Mouse (Mus musculus) adrenal gland, postnatal 25 days (tissue): ENCODE measurements around the gene Chmp2b. TPM values are rescaled to one million over a fixed set of nuclear protein-coding genes. Genes with fewer than 3 reads are reported as not detected.

Source experiments
- DNase-seq: peaks from one replicate; pipeline ENCODE4 v3.0.0; 2021; ENCODE audit warnings: mixed read lengths
- long read RNA-seq: library from polyadenylated mRNA; stranded (forward); transcript quantifications from one replicate; pipeline ENCODE4 v2.0.0, GENCODE M21; 2021
- total RNA-seq: library from RNA; stranded (reverse); gene quantifications from 2 replicates; pipeline ENCODE4 v1.2.3, GENCODE M21; 2021

Gene Chmp2b
- 52.6 and 59.6 TPM in 2 replicates for total RNA-seq
- long read RNA-seq, transcript Chmp2b-201 (6 exons, 1,872 nt), result major isoform, 68 of 75 reads
- long read RNA-seq, partial matches to known transcripts, result 5 of 75 reads
- long read RNA-seq, other reads (novel, unspliced or antisense), result 0 of 75 reads

DNA sequence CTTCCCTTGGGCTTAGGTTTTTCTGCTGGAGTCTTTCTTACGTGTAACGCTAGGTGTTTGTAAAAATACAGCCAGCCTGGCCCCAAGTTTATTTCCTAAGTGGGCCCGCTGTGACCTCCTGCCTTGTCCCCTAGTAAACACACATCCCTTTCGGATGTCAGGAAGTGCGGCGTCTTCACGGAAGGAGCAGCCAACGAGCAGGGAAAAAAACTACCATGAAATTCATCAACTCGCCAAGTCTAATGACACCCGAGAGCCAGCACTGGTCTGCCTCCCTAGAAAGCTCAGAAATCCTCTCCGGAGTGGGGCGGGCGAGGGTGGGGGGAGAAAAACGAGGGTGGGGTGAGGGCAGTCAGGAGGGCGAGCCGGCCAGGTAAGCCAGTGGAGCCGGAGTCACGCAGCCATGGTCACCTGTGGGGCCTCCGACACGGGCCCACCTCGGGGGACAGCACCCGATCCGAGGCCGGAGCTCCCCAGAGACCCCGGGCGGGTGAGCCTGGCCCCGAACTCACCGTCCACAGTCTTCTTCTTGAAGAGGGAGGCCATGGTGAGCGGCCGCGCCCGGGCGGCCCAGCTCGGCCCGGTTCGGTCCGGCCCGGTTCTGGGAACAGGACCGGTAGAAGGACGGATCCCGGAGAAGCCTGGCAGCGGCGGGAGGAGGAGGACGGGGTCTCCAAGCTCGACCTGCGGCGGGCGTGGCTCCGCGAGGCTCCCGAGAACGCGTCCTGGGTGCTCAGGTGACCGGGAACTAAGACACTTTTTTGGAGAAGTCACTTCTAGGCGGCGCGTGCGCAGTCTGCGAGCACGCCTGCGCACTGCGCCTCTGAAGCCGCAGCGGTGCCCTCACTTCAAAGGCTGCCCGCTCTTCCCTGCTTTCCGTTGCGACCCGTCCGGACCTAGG is at the start of gene Chmp2b:
TSS of gene Chmp2b (minus strand) at position 764 of the 901 bp plus-strand sequence.
- peak; percentile 83 for DNase-seq

DNA sequence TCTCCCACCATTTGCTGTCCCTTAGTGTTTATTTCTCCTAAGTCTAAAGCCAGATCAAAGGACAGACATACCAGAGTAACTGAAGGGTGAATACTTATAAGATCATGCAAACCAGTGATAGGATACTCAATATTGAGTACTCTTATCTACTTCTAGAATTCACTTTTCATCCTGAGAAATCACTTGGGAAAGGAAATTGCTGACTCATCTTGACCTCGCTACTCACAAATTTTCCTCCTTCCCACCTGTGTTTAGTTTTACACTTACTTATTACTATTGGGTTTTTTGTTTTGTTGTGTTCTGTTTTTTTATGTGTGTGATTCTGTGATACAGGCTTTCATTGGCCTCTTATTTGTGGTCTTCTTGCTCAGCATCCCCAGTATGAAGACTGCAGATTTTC is 49.2 kb upstream of the Chmp2b start:
- no peak for DNase-seq

DNA sequence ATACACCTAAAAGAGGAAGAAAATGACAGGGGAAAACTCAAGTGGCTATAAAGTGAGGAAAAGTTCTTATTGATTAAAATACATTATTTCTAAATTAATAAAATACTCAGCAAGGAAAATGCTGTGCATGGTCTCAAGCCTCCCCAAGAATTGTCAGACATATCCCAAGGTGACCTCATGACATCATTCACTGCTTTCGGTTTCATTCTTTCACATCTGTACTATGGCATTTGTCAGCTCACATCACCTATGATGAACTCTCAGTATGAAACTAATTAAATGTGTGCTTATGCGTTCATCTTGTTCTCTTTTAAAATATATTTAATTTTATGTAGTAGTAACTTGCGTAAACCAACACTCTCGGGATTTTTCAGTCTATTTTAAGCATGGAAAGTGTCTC is 38.3 kb upstream of the Chmp2b start:
- DNase-seq, result no peak

DNA sequence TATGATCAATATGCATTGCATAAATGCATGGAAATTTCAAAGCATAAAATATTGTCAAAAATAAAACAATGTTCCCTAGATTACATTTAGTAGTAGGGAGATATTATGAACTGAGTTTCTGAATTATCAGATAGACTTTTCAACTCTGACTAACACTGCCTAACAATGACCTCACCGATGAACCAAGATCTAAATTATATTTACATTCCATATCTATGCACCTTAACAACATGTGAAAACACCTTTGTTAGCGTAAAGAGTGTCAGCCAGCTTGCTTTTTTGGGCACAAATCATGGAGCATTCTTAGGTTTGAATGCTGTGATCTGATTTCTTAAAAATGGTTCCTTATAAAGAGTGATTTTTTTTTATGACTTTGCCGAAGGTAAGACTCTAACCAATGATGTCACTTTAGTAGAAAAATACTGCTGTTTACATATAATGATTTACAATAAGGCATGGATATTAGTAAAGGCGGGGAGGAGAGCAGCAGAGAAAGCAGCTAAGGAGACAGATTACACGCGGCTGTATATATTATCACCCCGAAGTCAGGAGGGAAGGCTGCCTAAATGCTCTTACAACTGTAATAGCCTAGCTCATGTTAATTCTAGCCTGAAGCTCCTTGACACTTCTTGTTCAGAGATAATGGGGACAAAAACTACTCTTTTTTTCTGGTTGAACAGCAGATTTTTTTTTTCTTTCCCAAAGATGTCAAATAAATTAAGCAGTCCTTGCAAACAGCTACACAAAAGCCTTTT is 23.8 kb upstream of the Chmp2b start:
- no peak for DNase-seq

DNA sequence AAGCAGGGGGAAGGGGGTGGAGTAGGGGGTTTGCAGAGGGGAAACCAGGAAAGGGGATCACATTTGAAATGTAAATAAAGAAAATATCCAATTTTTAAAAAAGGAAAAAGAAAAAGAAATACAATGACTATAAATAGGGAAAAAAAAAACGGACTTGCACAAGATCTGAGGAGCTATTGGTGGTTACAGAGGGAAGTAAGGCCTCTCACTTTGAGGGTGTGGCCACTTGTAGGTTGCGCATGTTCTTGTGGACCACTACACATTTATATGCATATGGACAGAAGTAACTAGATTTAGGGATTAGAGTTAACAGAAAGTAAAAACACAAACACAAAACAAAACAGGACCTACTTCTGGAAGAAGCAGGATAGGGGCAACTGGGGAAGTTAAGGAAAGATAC is 23.2 kb upstream of the Chmp2b start:
- no peak for DNase-seq

DNA sequence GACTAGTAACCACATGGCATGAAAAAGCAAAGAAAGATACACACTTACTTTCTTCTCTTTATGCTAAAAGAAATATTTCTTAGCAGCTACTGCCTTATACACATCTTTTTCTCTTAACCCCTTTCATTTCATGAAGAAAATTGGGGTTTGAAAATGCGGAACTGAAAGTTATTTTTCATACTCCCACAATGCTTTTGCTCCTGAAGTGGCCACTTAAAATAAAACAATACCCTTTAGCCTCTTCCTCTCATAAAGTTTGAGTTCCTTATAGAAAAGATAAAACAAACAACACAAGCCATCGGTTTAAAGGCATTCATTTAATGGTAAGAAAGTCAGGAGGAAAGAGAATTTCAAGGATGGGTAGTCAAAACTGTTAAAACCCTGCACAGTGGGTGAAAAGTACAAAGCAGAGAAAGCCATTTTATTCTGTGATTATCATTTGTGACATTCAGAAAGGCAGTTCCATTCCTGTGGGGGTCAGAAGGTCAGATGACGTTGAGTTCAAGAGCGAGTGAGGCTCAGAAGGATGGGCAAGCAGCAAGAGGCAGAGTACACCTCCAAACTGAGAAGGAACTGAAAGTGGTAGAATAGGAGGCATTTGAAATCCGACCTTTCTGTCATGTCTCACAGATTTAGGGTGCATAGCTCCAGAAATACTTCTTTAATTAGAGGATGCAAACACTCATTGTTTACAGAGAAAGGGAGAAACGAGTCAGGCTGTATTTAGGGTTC is 14.9 kb upstream of the Chmp2b start:
- no peak for DNase-seq

DNA sequence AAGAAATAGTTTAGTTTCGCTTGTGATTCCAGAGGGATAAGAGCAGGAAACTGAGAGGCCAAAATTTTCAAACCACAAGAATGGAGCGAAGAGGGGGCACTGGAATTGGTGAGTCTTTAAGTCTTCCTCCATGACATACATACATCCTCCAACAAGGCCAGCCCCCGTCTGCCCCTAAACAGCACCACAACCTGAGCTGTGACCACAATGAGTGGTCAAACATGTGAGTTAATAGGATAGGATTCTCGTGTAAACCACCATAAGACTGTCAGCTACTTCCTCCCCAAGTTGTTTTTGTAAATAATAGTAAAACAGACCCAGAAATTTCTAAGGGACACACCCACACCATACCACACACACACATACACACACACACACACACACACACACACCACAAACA is 6.3 kb upstream of the Chmp2b start:
- DNase-seq, result no peak

DNA sequence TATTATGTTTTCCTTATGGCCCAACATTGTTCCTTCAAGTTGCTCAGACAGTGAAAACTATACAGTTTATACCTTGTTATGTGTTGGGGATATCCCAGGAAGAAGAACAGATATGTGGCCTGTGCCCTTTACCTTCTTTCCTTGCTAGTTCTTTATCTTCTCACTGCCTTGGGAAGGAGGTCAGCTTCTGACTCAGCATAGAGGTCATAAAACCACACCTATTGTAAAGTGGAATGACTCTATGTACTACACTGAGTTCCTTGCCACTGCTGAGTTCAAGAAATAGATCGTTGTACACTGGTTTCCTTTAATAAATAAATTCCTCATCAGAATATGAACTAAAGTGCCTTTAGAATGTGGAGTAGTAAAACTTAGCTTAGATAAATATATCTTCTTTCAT is 2.4 kb upstream of the Chmp2b start:
- no peak for DNase-seq

DNA sequence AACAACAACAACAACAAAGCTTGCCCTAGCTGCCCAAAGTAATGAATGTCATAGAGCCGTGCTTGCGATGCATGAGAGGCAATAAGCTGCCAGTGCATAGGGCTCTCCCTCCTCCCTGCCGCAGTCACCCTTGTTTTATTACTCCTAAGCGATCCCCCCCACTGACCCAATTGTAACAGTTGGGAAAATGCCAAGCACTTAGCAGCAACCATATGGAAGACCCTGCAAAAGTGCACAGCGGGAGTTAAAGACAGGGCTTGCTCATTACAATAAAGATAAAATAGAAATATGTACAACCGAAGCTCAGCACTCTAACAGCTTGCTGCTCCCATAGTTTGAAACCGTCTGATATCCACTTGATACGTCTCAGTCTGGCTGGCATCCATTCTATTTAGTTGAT is 1.8 kb upstream of the Chmp2b start:
- DNase-seq, result no peak

DNA sequence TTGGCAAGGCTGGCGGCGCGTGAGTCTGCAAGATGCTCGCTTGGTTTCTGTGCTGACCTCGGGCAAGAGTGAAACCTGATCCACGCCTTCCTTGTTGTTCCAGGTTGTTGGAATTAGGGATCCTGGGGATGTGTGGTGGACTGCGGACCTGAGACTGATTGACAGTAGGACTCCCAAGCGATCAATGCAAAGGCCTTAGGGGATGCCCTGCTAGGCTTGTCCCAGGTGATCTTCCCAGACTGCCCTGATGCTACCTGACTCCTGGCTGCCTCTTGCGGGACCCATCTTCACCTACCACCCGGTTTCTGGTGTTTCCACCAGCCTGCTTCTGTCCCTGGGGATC is 309 bp upstream of the Chmp2b start:
- no peak for DNase-seq

DNA sequence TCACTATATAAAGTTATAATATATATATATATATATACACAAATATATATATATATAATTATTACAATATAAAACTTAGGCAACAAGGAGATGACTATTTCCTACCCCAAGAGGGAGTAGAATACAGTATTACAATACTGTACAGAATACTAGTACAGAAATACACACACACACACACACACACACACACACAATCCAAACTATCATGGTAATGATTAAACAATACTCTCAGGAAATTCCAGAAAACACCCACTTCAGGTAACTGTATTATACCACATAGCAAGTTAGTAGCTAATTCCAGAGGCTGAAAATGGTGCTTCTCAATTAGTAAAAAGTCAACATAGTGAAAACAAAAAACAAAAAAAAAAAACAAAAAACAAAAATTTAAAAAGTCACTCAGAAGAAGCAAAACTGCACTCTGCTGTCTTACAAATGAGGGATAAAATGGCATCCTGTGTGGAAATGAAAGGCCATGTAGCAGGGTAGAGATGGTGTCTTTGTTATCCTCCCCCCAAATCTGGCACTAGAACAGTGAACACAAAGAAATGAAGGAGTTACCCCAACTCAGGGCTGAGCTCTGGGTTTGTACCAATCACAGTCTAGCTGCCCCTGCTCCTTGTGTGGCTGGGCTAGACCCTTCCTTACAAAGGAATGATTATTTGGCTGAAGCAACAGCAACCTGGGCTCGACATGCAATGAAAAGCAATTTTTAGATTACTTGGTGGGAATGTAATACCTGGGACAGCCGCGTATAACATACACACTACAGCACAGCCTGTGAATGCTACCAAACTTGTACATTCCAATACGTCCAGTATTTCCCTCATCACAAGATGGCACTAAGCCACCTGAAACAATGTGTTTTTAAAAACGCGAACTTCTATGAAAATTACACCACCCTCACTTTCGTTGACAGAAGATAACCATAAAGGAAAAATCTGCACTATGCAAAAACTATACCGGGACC is 1.2 kb downstream of the Chmp2b start:
- no peak for DNase-seq

DNA sequence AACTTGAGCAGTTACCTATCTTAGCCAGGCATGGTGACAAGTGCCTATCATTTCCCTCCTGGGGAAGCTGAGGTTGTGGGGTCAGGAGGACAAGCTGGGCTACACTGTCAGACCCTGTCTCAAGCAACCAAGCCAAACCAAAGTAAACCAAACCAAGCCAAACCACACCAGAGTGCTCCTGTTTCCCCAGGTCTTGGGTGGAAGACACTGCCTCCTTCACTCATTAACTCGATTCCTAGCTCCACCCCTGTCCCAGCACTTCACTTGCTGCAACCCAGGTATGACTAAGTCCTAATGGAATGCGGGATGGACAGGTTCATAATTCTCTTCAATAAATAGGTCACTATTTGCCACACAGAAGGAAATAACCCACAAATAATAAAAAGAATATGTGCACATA is 2.9 kb downstream of the Chmp2b start:
- no peak for DNase-seq

DNA sequence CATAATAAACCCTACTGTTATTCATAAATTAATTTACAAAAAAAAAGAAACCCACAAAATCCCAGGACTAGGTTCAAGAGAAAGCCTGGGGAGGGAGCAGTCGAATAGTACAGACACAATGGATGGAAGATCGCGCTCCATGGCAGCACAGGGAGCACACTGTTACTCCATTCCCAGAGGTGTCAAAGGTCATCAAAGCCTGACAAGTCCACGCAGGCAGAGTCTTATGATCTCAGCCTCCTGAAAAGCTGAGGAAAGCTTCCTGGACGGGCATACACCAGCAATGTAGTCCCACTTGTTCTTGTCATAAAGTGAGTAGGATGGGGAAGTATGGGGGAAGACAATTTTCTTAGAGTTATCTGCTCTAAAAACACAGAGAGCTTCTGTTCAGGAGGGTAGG is 5.2 kb downstream of the Chmp2b start:
- DNase-seq, result no peak

DNA sequence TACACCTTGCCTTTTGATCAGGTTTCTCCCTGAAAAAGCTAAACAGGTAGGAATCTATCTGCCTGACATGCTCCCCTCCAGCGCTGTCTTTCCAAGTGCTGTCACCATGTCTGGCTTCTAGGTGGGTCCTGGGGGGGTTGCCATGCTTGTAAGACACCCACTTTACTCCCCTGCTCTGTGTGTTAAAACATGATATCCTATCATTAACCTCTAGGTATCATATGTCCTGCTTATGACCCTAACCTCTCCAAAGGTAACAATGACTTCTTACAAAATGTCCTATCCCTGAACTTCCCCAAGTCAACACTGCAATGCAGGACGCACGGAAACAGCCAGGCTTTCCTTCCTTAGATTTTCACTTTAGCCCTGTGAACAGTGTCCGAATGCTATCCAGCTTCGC is 8.3 kb downstream of the Chmp2b start:
- no peak for DNase-seq

DNA sequence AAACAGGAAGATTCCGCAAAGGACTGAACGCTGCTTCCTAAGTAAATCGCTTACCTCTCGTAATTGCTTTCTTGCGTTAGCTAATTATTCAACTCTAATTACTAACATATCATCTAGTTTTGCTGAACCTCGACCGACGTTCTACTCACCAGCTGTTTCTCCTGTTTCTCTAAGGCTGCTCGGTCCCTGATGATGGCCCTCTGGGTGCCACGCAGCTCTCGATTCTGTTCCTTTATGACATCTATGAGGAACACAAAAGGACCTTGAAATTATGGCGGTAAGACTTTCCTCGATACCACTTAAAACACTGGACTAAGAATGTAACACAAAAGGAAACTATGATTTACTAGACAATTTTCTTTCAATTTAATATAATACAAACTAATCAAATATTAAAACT is 11.7 kb downstream of the Chmp2b start:
- DNase-seq, result no peak

DNA sequence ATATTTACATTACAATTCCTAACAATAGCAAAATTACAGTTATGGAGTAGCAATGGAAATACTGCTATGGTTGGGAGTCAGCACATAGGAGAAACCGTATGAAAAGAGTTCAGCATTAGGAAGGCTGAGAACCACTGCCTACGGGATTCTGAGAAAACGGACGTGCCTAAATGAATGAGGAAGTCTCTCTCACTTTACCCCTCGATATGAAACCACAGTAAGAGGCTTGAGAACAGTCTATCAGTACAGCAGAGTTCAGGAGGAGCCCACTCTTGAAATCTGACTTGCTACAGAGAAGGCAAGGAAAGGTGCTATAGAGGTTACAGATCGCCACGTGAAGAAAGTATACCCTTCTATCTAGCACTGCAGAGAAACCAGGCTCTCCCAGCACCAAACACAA is 13.6 kb downstream of the Chmp2b start:
- no peak for DNase-seq

DNA sequence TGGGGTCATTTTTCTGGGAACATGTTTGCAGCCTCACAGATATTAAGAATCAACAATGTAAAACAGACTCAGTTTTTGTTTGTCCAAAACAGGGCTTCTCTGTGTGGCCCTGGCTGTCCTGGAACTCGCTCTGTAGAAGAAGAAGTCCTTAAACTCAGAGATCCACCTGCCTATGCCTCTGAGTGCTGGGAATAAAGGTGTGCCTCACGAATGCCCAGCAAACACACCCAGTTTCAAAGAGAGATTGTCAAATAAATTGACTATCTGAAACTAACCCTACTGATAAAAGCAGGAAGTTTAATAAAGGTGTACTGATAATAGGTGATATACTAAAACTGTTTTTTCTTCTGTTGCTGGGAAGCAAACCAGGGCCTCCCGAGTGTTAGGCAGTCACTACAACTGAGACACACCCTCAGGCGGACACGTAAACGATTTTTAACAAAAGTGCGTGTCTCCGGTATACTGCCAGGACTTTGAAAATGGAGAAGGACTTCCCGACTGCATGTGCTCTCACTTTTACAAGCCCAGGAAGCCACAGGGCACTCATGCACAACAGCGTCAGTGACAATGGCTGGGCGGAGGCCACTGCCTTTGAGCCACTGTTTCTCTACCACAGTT is 18.7 kb downstream of the Chmp2b start:
- no peak for DNase-seq

DNA sequence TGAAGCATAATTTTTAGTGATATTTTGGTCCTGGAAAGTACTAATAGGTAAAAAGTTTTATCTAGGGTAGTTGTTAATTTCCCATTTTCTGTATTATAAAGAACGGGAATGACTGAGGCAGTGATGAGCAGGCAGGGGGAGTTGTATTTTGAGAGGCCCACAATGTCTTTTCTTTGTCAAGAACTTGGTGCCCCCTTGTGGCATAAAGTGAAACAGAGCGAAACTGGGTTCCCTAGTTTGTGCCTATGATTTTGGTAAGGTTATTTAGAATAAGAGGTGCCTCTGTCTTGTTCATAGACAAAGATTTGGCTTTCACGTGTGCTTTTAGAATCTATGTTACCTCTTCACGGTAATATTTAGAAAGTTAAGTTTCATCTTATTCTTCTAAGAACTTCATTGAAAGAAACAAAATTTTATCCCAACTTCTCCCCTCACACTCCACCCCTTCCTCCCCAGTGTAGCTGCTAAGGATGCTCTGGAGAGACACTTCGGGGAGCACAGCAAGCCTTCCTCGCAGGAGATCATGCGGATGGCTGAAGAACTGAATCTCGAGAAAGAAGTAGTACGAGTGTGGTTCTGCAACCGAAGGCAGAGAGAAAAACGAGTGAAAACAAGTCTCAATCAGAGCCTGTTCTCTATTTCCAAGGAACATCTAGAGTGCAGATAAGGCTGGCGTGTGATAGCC is 29.1 kb downstream of the Chmp2b start:
- DNase-seq, result peak; percentile 5

DNA sequence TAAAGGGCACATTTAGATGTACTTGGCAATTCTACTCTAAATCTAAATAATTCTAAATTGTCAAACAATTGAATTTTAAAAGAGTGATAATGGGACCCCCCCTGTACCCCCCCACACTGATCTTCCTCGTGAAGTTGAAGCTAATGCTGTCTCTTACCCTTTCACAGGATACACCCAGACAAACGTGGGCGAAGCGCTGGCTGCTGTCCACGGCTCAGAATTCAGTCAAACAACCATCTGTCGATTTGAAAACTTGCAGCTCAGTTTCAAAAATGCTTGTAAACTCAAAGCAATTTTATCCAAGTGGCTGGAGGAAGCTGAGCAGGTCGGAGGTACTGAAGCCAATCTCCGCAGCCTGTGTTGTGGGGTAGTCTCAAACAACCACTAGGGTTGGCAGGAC is 30.9 kb downstream of the Chmp2b start:
- DNase-seq, result no peak

DNA sequence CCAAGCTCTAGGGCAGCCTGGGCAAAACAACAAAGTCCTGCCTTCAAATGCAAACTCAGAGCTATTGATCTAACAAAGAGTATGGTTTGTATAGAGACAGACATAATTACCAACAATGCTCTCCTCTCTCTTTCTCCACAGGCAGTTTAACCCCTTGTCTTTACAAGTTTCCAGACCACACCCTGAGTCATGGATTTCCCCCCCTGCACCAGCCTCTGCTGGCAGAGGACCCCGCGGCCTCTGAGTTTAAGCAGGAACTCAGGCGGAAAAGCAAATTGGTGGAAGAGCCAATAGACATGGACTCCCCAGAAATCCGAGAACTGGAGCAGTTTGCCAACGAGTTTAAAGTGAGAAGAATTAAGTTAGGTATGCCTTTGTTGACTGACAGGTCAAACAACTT is 32.9 kb downstream of the Chmp2b start:
- DNase-seq, result no peak

DNA sequence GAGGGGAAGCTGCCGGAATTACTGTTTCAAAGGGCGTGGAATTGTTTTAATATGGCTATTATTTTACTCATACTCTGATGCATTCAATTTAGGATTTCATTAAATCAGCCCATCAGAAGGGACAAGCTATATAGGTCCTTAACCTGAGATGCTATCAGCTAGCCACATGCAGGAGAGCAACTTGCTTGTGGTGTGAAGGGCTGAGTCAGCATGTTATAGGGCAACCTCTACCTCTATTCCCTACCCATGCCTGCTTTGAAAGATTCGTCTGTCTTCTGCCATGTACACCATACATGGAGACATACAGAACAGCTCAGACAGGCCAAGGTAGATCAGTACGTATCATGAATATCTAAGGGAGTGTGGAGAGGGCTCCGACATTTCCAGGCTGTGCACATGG is 35.8 kb downstream of the Chmp2b start:
- no peak for DNase-seq
